ENCODE assay signal across 9 mouse cellular contexts in genomic region chr15:75019446-75019845, GRCm38 (mm10). TPM values are rescaled to one million over a fixed set of nuclear protein-coding genes. Genes with fewer than 3 reads are reported as not detected.
DNase-seq lines count a peak whose midpoint lies in the region; ATAC-seq and TF ChIP-seq lines count a peak whose summit lies in the region.
"Not testable (repeated sequence)": the region's sequence is repeated elsewhere in the genome, so short reads cannot be mapped to it uniquely, and the experiment has no call there.
"Had no signal": no experiment of that assay in that cellular context is flagged by ENCODE, and none has a peak within 500 bp of the region (broad histone marks: within the 10 kb centered on the region; RNA-seq: fewer than 3 reads in every experiment).

No protein-coding gene starts in this region.

- not testable (repeated sequence) for H3K4me1 ChIP-seq in forebrain, embryonic 11.5 days (replicated peaks; ENCODE audit: control insufficient read depth, insufficient read depth, low read length); hindbrain, embryonic 12.5 days; midbrain, embryonic 10.5 days

- H3K4me3 ChIP-seq in forebrain, embryonic 11.5 days (ENCODE audit: low read depth, low read length); hindbrain, embryonic 12.5 days; layer of hippocampus, adult 2 months; midbrain, embryonic 10.5 days: not testable (repeated sequence)

- peak; percentile 29 to 37 for DNase-seq in B cell, adult 2 months
- peak; percentile 15 for DNase-seq in T-cell, adult 2 months (ENCODE audit: low spot score)
- DNase-seq in cerebellum, adult 9-10 months: peak; percentile 32
- peak; percentile 50 for DNase-seq in forebrain, embryonic 11.5 days (ENCODE audit: low spot score)
- DNase-seq in layer of hippocampus, adult 2 months (ENCODE audit: low spot score in 2 of 2): not testable (repeated sequence)
- peak; percentile 13 for DNase-seq in midbrain, embryonic 10.5 days (ENCODE audit: low spot score)
- DNase-seq in retina, embryonic 14.5 days (ENCODE audit: low spot score): peak; percentile 57

- not testable (repeated sequence) for H3K9ac ChIP-seq in forebrain, embryonic 11.5 days (ENCODE audit: low read length); hindbrain, embryonic 12.5 days

- H3K9me3 ChIP-seq in forebrain, embryonic 11.5 days (ENCODE audit: control insufficient read depth, low read length); hindbrain, embryonic 12.5 days (replicated peaks); midbrain, embryonic 10.5 days (replicated peaks): not testable (repeated sequence)

- not testable (repeated sequence) for H3K27ac ChIP-seq in forebrain, embryonic 11.5 days (ENCODE audit: low read depth, low read length); hindbrain, embryonic 12.5 days; layer of hippocampus, adult 2 months; midbrain, embryonic 10.5 days (replicated peaks)

- H3K4me2 ChIP-seq in forebrain, embryonic 11.5 days (ENCODE audit: low read depth, low read length, severe bottlenecking); hindbrain, embryonic 12.5 days (replicated peaks): not testable (repeated sequence)

- ATAC-seq in forebrain, embryonic 11.5 days (replicated peaks; ENCODE audit: low FRiP score): not testable (repeated sequence)
- peak; percentile 50; the same call in 1 of the 2 replicates for ATAC-seq in hindbrain, embryonic 12.5 days (ENCODE audit: low FRiP score)

- 44% methylated on average over 2 of the region's 2 CpGs for WGBS in forebrain, embryonic 11.5 days
- 38% methylated on average over 2 of the region's 2 CpGs for WGBS in hindbrain, embryonic 12.5 days
- 44% methylated on average over 2 of the region's 2 CpGs for WGBS in midbrain, embryonic 10.5 days

- not testable (repeated sequence) for H3K36me3 ChIP-seq in forebrain, embryonic 11.5 days (ENCODE audit: control insufficient read depth, insufficient read depth, low read length); hindbrain, embryonic 12.5 days; midbrain, embryonic 10.5 days

- H3K27me3 ChIP-seq in forebrain, embryonic 11.5 days (ENCODE audit: control insufficient read depth, insufficient read depth, low read length); hindbrain, embryonic 12.5 days; midbrain, embryonic 10.5 days (ENCODE audit: low read depth, poor library complexity, severe bottlenecking): not testable (repeated sequence)

- TF ChIP-seq CTCF in layer of hippocampus, adult 2 months (conservative IDR thresholded peaks at IDR 0.05): peak; percentile 81

RNA-seq across cellular contexts. Expression of gene Ly6a, which starts 21.6 kb away (rescaled TPM):
- polyA plus RNA-seq in forebrain, embryonic 11.5 days (2014; fragmentation: Nextera tagmentation; extraction: Ambion mirVana): not detected in 2 replicates
- polyA plus RNA-seq in hindbrain, embryonic 12.5 days (2016; fragmentation: Nextera tagmentation; extraction: Ambion mirVana): 0.78 and 0.90 TPM in 2 replicates
- total RNA-seq in layer of hippocampus, adult 2 months (2021): 10 to 100 TPM; 21.7 to 25.6 TPM
- polyA plus RNA-seq in midbrain, embryonic 10.5 days (2016; fragmentation: Nextera tagmentation; extraction: Ambion mirVana): not detected in 2 replicates

RNA-seq across cellular contexts. Expression of gene Ly6c1, which starts 29.2 kb away (rescaled TPM):
- 0.44 and 0.53 TPM in 2 replicates for polyA plus RNA-seq in forebrain, embryonic 11.5 days (2014; fragmentation: Nextera tagmentation; extraction: Ambion mirVana)
- 0.84 and 0.99 TPM in 2 replicates for polyA plus RNA-seq in hindbrain, embryonic 12.5 days (2016; fragmentation: Nextera tagmentation; extraction: Ambion mirVana)
- total RNA-seq in layer of hippocampus, adult 2 months (2021): 10 to 100 TPM; 62.3 to 66.9 TPM
- 0.81 and 1.1 TPM in 2 replicates for polyA plus RNA-seq in midbrain, embryonic 10.5 days (2016; fragmentation: Nextera tagmentation; extraction: Ambion mirVana)

RNA-seq across cellular contexts. Expression of gene Ly6i, which starts 36.2 kb away (rescaled TPM):
- polyA plus RNA-seq in forebrain, embryonic 11.5 days (2014; fragmentation: Nextera tagmentation; extraction: Ambion mirVana): not detected in 2 replicates
- not detected in 2 replicates for polyA plus RNA-seq in hindbrain, embryonic 12.5 days (2016; fragmentation: Nextera tagmentation; extraction: Ambion mirVana)
- not detected for total RNA-seq in layer of hippocampus, adult 2 months (2021)
- not detected in 2 replicates for polyA plus RNA-seq in midbrain, embryonic 10.5 days (2016; fragmentation: Nextera tagmentation; extraction: Ambion mirVana)
- polyA plus RNA-seq: liver, embryonic 13.5 days had no signal
